Mouse (Mus musculus): ENCODE measurements around the gene Wbp11.

- TF ChIP-seq CTCF (conservative IDR thresholded peaks at IDR 0.05; ENCODE audit: insufficient read depth, insufficient read length, low read depth, low read length) (no peak), POLR2A (IDR thresholded peaks at IDR 0.05; ENCODE audit: low read depth, low read length) (no peak)
Observed at GRCm38 (mm10) chr6:136792884-136793758, 34.9 kb downstream of the Wbp11 start.

Measured in kidney, adult 2 months (tissue).